Mouse (Mus musculus) forebrain, embryonic 12.5 days (tissue): ENCODE measurements around the gene Cenpa. TPM values are rescaled to one million over a fixed set of nuclear protein-coding genes. Genes with fewer than 3 reads are reported as not detected.
"Not testable (repeated sequence)": the region's sequence is repeated elsewhere in the genome, so short reads cannot be mapped to it uniquely, and the experiment has no call there.

Experiments
- ATAC-seq: fragments of 200-750 bp; cut with Nextera tagmentation; 2 replicates; pipeline ENCODE4 v1.8.0; 2017; ENCODE audit warnings: moderate TSS enrichment; ENCODE audit not compliant: low FRiP score
- H3K27ac ChIP-seq: fragments of 300-500 bp; sonication (generic); 2 replicates; pipeline ENCODE4 v1.5.1; 2016; ENCODE audit warnings: mild to moderate bottlenecking
- H3K27me3 ChIP-seq: fragments of 300-500 bp; sonication (generic); 2 replicates; pipeline ENCODE4 v1.6.1; 2016; ENCODE audit warnings: mild to moderate bottlenecking
- H3K36me3 ChIP-seq: fragments of 300-500 bp; sonication (generic); replicated peaks from 2 replicates; pipeline ENCODE4 v1.6.1; 2016; ENCODE audit warnings: mild to moderate bottlenecking
- H3K4me1 ChIP-seq: fragments of 300-500 bp; sonication (generic); 2 replicates; pipeline ENCODE4 v1.6.1; 2016
- H3K4me2 ChIP-seq: fragments of 300-500 bp; sonication (generic); 2 replicates; pipeline ENCODE4 v1.6.1; 2016; ENCODE audit warnings: mild to moderate bottlenecking, moderate library complexity
- H3K4me3 ChIP-seq: fragments of 300-500 bp; sonication (generic); replicated peaks from 2 replicates; pipeline ENCODE4 v1.5.1; 2016; ENCODE audit warnings: mild to moderate bottlenecking
- H3K9ac ChIP-seq: fragments of 300-500 bp; sonication (generic); 2 replicates; pipeline ENCODE4 v1.6.1; 2016; ENCODE audit warnings: mild to moderate bottlenecking
- H3K9me3 ChIP-seq: fragments of 300-500 bp; sonication (generic); 2 replicates; pipeline ENCODE4 v1.6.1; 2016
- WGBS: fragments of 180-500 bp; shearing (Covaris S2); methylation state at CpG from one replicate; pipeline ENCODE4 v1.1.7; 2016; 5-methylcytosine and 5-hydroxymethylcytosine counted together
- polyA plus RNA-seq: library from polyadenylated mRNA; unstranded; fragments of >200 nt; fragmentation: Nextera tagmentation; extraction: Ambion mirVana; gene quantifications from 2 replicates; pipeline ENCODE4 v1.2.1, GENCODE M21; 2016

Gene Cenpa
- polyA plus RNA-seq, 1 experiment from 2014 or later, result 325 TPM

GRCm38 (mm10) chr5:30700361-30701000, 33.9 kb downstream of the Cenpa start:
- Histone ChIP-seq H3K27ac (no peak overlapping the region), H3K27me3 (no peaks in the 10 kb centered on the region; the same call in 1 of the 2 replicates), H3K9me3 (no peaks in the 10 kb centered on the region), H3K9ac (no peak overlapping the region), H3K4me2 (no peak overlapping the region), H3K4me1 (peaks cover 5% of the 10 kb centered on the region; the same call in 1 of the 2 replicates), H3K36me3 (no peaks in the 10 kb centered on the region), H3K4me3 (no peak overlapping the region)
- no peak for ATAC-seq
- 92% methylated on average over 8 of the region's 8 CpGs for WGBS

DNA sequence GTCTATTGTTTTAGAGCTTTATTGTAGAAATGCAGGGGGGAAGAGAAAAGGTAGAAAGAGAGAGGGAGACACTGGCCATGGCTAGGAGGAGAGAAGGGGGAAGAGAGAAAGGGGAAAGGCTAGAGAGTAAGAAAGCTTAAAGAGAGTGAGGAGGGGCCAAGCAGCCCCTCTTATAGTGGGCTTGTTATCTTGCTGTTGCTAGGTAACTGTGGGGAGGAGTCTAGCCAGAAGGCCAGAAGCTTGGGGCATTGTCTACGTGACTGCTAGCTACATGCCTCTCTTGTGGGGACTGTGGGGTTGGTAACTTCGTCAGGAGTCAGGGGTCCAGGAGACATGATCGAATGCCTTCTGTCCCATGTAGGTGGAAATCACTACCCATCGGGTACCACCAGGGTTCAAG, 34.8 kb downstream of the Cenpa start:
- H3K9me3 ChIP-seq, H3K36me3 ChIP-seq, H3K27me3 ChIP-seq, ATAC-seq, H3K9ac ChIP-seq, H3K4me3 ChIP-seq, H3K4me2 ChIP-seq, H3K27ac ChIP-seq, H3K4me1 ChIP-seq: not testable (repeated sequence)
- 32% methylated on average over 4 of the region's 4 CpGs for WGBS

- no peak for ATAC-seq
- Histone ChIP-seq H3K27me3 (no peaks in the 10 kb centered on the region; the same call in 1 of the 2 replicates), H3K9me3 (no peaks in the 10 kb centered on the region), H3K4me2 (no peak overlapping the region), H3K4me3 (no peak overlapping the region), H3K36me3 (no peaks in the 10 kb centered on the region), H3K9ac (no peak overlapping the region), H3K4me1 (peaks cover 5% of the 10 kb centered on the region; the same call in 1 of the 2 replicates), H3K27ac (no peak overlapping the region)
- WGBS, result 89% methylated on average over 3 of the region's 3 CpGs
Measured at GRCm38 (mm10) chr5:30701866-30702265, 35.3 kb downstream of the Cenpa start.

GRCm38 (mm10) chr5:30709744-30710383, 43.3 kb downstream of the Cenpa start:
- Histone ChIP-seq H3K27me3 (peaks cover 13% of the 10 kb centered on the region), H3K9ac (no peak overlapping the region), H3K4me1 (peaks cover 28% of the 10 kb centered on the region), H3K9me3 (no peaks in the 10 kb centered on the region), H3K4me2 (no peak overlapping the region), H3K36me3 (no peaks in the 10 kb centered on the region), H3K27ac (no peak overlapping the region), H3K4me3 (no peak overlapping the region)
- 14% methylated on average over 13 of the region's 13 CpGs for WGBS
- ATAC-seq, result no peak

- Histone ChIP-seq H3K36me3 (no peaks in the 10 kb centered on the region), H3K9ac (no peak overlapping the region; the same call in 1 of the 2 replicates), H3K27me3 (peaks cover 13% of the 10 kb centered on the region), H3K4me2 (peak overlapping the region; percentile 91), H3K27ac (no peak overlapping the region), H3K9me3 (no peaks in the 10 kb centered on the region), H3K4me3 (no peak overlapping the region), H3K4me1 (peaks cover 34% of the 10 kb centered on the region)
- WGBS, result 32% methylated on average over 8 of the region's 8 CpGs
- no peak for ATAC-seq
Measured at GRCm38 (mm10) chr5:30710486-30710885, 43.9 kb downstream of the Cenpa start.

DNA sequence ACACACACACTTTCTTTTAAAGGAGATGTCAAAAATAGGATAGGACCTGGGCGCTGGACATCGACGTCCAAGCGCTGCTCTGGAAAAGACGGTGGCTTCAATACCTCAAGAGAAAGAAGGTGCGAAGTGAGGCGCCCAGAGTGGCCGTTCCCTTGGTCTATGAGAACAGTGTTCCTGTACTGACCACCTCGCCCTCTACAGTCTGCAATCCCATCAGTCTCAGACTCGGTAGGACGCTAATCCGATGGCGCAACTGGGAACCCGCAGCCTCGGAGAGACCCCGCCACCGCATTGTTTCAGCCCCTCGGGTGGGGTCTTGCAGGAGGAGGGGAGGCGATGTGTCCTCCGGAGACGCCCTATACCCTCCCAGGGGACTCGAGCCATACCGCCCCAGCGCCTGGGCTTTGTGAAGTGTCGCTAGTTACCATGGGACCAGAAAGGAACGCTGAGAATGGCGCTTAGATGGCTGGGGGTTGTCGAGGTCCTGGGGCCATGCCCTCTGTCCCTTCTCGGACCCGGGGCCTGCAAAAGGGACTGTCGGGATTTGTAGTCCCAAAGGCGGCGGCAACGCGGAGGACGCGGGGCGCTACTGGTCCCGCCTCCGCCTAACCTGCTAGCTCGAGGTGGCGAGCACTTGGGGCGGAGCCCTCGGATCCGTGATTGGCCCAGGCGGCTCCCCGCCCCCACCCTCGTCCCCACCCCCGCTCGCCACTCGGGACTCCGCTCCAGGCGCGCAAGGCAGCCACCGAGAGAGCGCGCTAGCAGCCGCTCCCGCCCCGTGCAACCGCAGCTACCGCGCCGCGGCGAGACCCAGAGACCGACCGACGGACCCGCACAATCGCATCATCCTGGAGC, 44.8 kb downstream of the Cenpa start, which contains the start of gene Dpysl5:
Gene Dpysl5, plus strand, starts transcription at position 418 of the 855 bp plus-strand sequence.
- H3K27me3 ChIP-seq, result peaks cover 13% of the 10 kb centered on the region
- peaks cover 40% of the 10 kb centered on the region for H3K4me1 ChIP-seq
- no peaks in the 10 kb centered on the region for H3K36me3 ChIP-seq
- H3K9ac ChIP-seq, result peak within 1 kb of the TSS; percentile 80
- WGBS, result under 1% methylated on average over 64 of the region's 71 CpGs
- H3K9me3 ChIP-seq, result no peaks in the 10 kb centered on the region
- peak within 1 kb of the TSS; percentile 85 for H3K27ac ChIP-seq
- ATAC-seq, result peak; percentile 93
- H3K4me3 ChIP-seq, result peak within 1 kb of the TSS; percentile 72
- H3K4me2 ChIP-seq, result peak within 1 kb of the TSS; percentile 91

DNA sequence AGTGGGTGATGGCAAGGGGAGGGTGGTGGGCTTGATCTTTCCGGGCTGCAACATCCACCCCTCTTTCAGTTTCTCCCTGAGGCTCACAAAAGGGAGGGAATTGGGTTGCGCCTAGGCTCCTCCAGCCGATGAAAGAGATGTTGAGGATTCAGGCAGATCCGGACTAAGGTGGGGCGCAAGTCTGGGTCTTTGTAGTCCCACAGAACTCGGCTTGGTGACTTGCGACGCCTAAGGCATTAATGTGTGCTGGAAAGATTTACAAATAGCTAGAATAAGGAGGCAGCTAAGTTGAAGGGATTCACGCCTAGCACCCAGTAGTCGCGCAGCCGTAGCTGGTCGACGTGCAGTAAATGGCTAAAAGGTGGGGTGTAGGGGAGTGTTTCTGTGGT, 45.4 kb downstream of the Cenpa start:
- Histone ChIP-seq H3K27me3 (peaks cover 13% of the 10 kb centered on the region), H3K9me3 (no peaks in the 10 kb centered on the region), H3K27ac (peak overlapping the region; percentile 85), H3K36me3 (0 out of 2 replicates have a peak, but pooled peaks cover 3% of the 10 kb centered on the region), H3K4me2 (peak overlapping the region; percentile 91), H3K9ac (peak overlapping the region; percentile 80), H3K4me3 (peak overlapping the region; percentile 72), H3K4me1 (peaks cover 40% of the 10 kb centered on the region)
- no peak for ATAC-seq
- under 1% methylated on average over 14 of the region's 14 CpGs for WGBS

- under 1% methylated on average over 42 of the region's 43 CpGs for WGBS
- Histone ChIP-seq H3K9me3 (no peaks in the 10 kb centered on the region), H3K9ac (peak overlapping the region; percentile 80), H3K4me3 (peak overlapping the region; percentile 72), H3K36me3 (0 out of 2 replicates have a peak, but pooled peaks cover 3% of the 10 kb centered on the region), H3K4me1 (peaks cover 42% of the 10 kb centered on the region), H3K27ac (peak overlapping the region; percentile 85), H3K27me3 (peaks cover 13% of the 10 kb centered on the region), H3K4me2 (peak overlapping the region; percentile 91)
- ATAC-seq, result peak; percentile 52
Measured at GRCm38 (mm10) chr5:30712441-30713298, 46.1 kb downstream of the Cenpa start.

DNA sequence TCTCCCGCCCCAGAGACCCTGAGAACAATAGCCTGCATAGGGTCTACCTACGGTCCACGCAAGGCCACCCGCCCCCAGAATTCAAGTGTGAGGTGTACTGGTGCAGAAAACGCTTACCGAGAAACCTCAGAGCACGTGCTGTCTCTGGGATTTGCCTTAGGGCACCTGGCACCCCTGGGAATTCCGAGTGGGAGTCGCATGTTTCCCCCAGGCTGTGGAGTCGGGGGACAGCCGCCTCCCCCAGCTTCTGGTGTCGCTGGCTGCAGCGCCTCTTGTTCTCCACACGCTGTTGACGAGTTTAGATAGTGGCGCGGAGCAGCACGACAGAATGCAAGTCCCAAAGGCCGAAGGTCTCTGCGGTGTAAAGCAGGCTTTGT, 46.7 kb downstream of the Cenpa start:
- H3K4me1 ChIP-seq, result peaks cover 42% of the 10 kb centered on the region
- peaks cover 10% of the 10 kb centered on the region for H3K27me3 ChIP-seq
- H3K4me3 ChIP-seq, result peak overlapping the region; percentile 72
- no peaks in the 10 kb centered on the region for H3K9me3 ChIP-seq
- peak overlapping the region; percentile 85 for H3K27ac ChIP-seq
- H3K36me3 ChIP-seq, result 0 out of 2 replicates have a peak, but pooled peaks cover 3% of the 10 kb centered on the region
- WGBS, result under 1% methylated on average over 20 of the region's 20 CpGs
- peak overlapping the region; percentile 91 for H3K4me2 ChIP-seq
- ATAC-seq, result peak; percentile 13; the same call in 1 of the 2 replicates
- H3K9ac ChIP-seq, result peak overlapping the region; percentile 80

- Histone ChIP-seq H3K4me2 (peak overlapping the region; percentile 91), H3K9ac (peak overlapping the region; percentile 80), H3K27ac (peak overlapping the region; percentile 85), H3K9me3 (no peaks in the 10 kb centered on the region), H3K4me1 (peaks cover 46% of the 10 kb centered on the region), H3K4me3 (peak overlapping the region; percentile 72), H3K27me3 (peaks cover 5% of the 10 kb centered on the region), H3K36me3 (0 out of 2 replicates have a peak, but pooled peaks cover 3% of the 10 kb centered on the region)
- 23% methylated on average over 11 of the region's 11 CpGs for WGBS
- ATAC-seq, result no peak
Measured at GRCm38 (mm10) chr5:30713691-30714090, 47.1 kb downstream of the Cenpa start.

- H3K27me3 ChIP-seq, result no peaks in the 10 kb centered on the region
- no peak overlapping the region for H3K4me3 ChIP-seq
- peaks cover 46% of the 10 kb centered on the region for H3K4me1 ChIP-seq
- peaks cover 11% of the 10 kb centered on the region for H3K36me3 ChIP-seq
- H3K4me2 ChIP-seq, result no peak overlapping the region
- H3K9me3 ChIP-seq, result no peaks in the 10 kb centered on the region
- no peak for ATAC-seq
- H3K9ac ChIP-seq, result no peak overlapping the region
- no peak overlapping the region for H3K27ac ChIP-seq
- WGBS, result 89% methylated on average over 2 of the region's 2 CpGs
Measured at GRCm38 (mm10) chr5:30716311-30716710, 49.7 kb downstream of the Cenpa start.
